Mouse (Mus musculus) brain, embryonic 14.5 days (tissue): Measurements from ENCODE around the gene Gm49510.

ENCODE experiments used
- CTCF ChIP-seq: fragments of 200-500 bp; IDR thresholded peaks from 2 replicates; pipeline ENCODE4 v1.5.1; 2012; ENCODE audit warnings: inconsistent platforms, mild to moderate bottlenecking, moderate library complexity, borderline replicate concordance; ENCODE audit not compliant: insufficient read depth, insufficient read length; ENCODE audit errors: extremely low read depth
- POLR2A ChIP-seq: fragments of 200-500 bp; IDR thresholded peaks from 2 replicates; pipeline ENCODE4 v1.6.1; 2012; ENCODE audit warnings: mild to moderate bottlenecking, inconsistent platforms, borderline replicate concordance; ENCODE audit not compliant: poor library complexity, insufficient read depth, insufficient read length, severe bottlenecking; ENCODE audit errors: extremely low read depth

- TF ChIP-seq CTCF (no peak), POLR2A (no peak)
Observed at GRCm38 (mm10) chr15:78859311-78859710, 40.2 kb upstream of the Gm49510 start.
